Mouse (Mus musculus) stomach, postnatal 0 days (tissue): ENCODE measurements around the gene Trak1.

Experiments
- CTCF ChIP-seq: IDR thresholded peaks from 2 replicates; pipeline ENCODE4 v1.5.1; 2016; ENCODE audit warnings: antibody characterized with exemption, low read depth, mild to moderate bottlenecking, moderate library complexity
- EP300 ChIP-seq: optimal IDR thresholded peaks from 2 replicates; pipeline ENCODE3; 2016; ENCODE audit warnings: antibody characterized with exemption

- no peak for TF ChIP-seq CTCF
- TF ChIP-seq EP300 = no peak
These were observed 51.8 kb downstream of the Trak1 start for GRCm38 (mm10) chr9:121349111-121349510.
